Mouse (Mus musculus): ENCODE measurements around the gene Adora2b. TPM values are rescaled to one million over a fixed set of nuclear protein-coding genes. Genes with fewer than 3 reads are reported as not detected.

Adora2b gene
- polyA plus RNA-seq, 1 experiment from 2014 or later: 2.9 TPM

DNA sequence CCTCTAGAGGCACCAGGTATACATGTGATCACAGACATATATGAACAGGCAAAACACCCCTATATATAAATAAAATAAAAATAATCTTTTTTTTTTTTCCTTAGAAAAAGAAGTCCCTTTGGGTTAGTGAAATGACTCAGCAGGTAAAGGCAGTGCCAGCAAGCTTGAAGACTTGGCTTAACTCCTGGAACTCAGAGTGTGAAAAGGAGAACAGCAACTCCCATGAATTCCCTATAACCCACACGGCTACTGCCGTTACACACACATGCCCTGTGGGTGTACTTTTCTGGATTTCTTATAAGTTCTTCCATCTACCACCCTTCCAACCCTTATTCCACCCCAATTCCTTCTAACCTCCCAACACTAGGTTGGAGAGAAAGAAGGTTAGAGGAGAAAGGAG, 57.1 kb downstream of the Adora2b start:
- WGBS: 97% methylated on average over 2 of the region's 2 CpGs
- peaks cover 12% of the 10 kb centered on the region for H3K36me3 ChIP-seq (replicated peaks)
- H3K27ac ChIP-seq: no peak overlapping the region
- H3K4me2 ChIP-seq: no peak overlapping the region
- no peaks in the 10 kb centered on the region for H3K27me3 ChIP-seq (replicated peaks)
- H3K4me3 ChIP-seq: no peak overlapping the region
- no peak for ATAC-seq (replicated peaks)
- no peaks in the 10 kb centered on the region for H3K4me1 ChIP-seq
- H3K9ac ChIP-seq: no peak overlapping the region
- no peaks in the 10 kb centered on the region for H3K9me3 ChIP-seq

- Histone ChIP-seq H3K36me3 (replicated peaks) (peaks cover 32% of the 10 kb centered on the region), H3K4me2 (no peak overlapping the region), H3K27ac (no peak overlapping the region), H3K27me3 (replicated peaks) (no peaks in the 10 kb centered on the region), H3K9me3 (no peaks in the 10 kb centered on the region), H3K9ac (no peak overlapping the region), H3K4me3 (no peak overlapping the region), H3K4me1 (no peaks in the 10 kb centered on the region)
- ATAC-seq (replicated peaks): no peak
- WGBS: 92% methylated on average over 2 of the region's 2 CpGs
Measured at GRCm38 (mm10) chr11:62309296-62309695, 60.5 kb downstream of the Adora2b start.

GRCm38 (mm10) chr11:62314984-62315383, 66.2 kb downstream of the Adora2b start:
- WGBS: 97% methylated on average over 5 of the region's 5 CpGs
- Histone ChIP-seq H3K4me2 (no peak overlapping the region), H3K36me3 (replicated peaks) (peaks cover 60% of the 10 kb centered on the region), H3K4me1 (no peaks in the 10 kb centered on the region), H3K27me3 (replicated peaks) (no peaks in the 10 kb centered on the region), H3K9me3 (no peaks in the 10 kb centered on the region), H3K9ac (no peak overlapping the region), H3K4me3 (no peak overlapping the region), H3K27ac (no peak overlapping the region)
- no peak for ATAC-seq (replicated peaks)

Other genes with a start within 250 kb of the Adora2b start
- gene Zswim7, start 32.4 kb downstream of the Adora2b start, polyA plus RNA-seq (2015; fragmentation: Nextera tagmentation; extraction: Ambion mirVana): 10.9 and 11.7 TPM in 2 replicates
- gene Ttc19, start 32.5 kb downstream of the Adora2b start, polyA plus RNA-seq (2015; fragmentation: Nextera tagmentation; extraction: Ambion mirVana): 42.7 and 48.4 TPM in 2 replicates
- gene Pigl, start 209.5 kb downstream of the Adora2b start, polyA plus RNA-seq (2015; fragmentation: Nextera tagmentation; extraction: Ambion mirVana): 8.0 and 8.6 TPM in 2 replicates
- gene Ncor1, start 209.6 kb downstream of the Adora2b start, polyA plus RNA-seq (2015; fragmentation: Nextera tagmentation; extraction: Ambion mirVana): 179 and 182 TPM in 2 replicates